Mouse (Mus musculus) heart, adult 2 months (tissue): ENCODE data around the gene Cdk2ap2. TPM values are rescaled to one million over a fixed set of nuclear protein-coding genes. Genes with fewer than 3 reads are reported as not detected.

ENCODE experiments used
- DNase-seq, 2 experiments: peaks; one replicate each; pipeline ENCODE4 v3.0.0; 2021
- H3K27ac ChIP-seq: fragments of 200-600 bp; 2 replicates; pipeline ENCODE4 v1.8.1; 2022
- H3K27me3 ChIP-seq: fragments of 200-500 bp; 2 replicates; pipeline ENCODE4 v1.6.1; 2012; ENCODE audit warnings: mild to moderate bottlenecking, low read length, inconsistent platforms, mixed read lengths; ENCODE audit not compliant: control insufficient read depth, insufficient read depth
- H3K36me3 ChIP-seq: fragments of 200-500 bp; 2 replicates; pipeline ENCODE4 v1.6.1; 2012; ENCODE audit warnings: low read length, inconsistent platforms; ENCODE audit not compliant: control insufficient read depth, insufficient read depth
- H3K4me1 ChIP-seq: fragments of 200-500 bp; 2 replicates; pipeline ENCODE4 v1.6.1; 2011; ENCODE audit warnings: low read length; ENCODE audit not compliant: control insufficient read depth, insufficient read depth
- H3K4me3 ChIP-seq: fragments of 200-600 bp; 2 replicates; pipeline ENCODE4 v1.8.1; 2022
- H3K79me2 ChIP-seq: fragments of 200-500 bp; replicated peaks from 2 replicates; pipeline ENCODE4 v1.6.1; 2012; ENCODE audit warnings: mild to moderate bottlenecking, inconsistent platforms, low read length, moderate library complexity, mixed read lengths; ENCODE audit not compliant: control insufficient read depth, insufficient read depth
- H3K9ac ChIP-seq: fragments of 200-500 bp; 2 replicates; pipeline ENCODE4 v1.6.1; 2012; ENCODE audit warnings: low read depth, mild to moderate bottlenecking, control low read depth, inconsistent platforms, low read length, mixed read lengths
- CTCF ChIP-seq: fragments of 200-600 bp; IDR thresholded peaks from 2 replicates; pipeline ENCODE4 v1.8.1; 2022; ENCODE audit warnings: antibody characterized with exemption, mild to moderate bottlenecking, moderate library complexity
- EP300 ChIP-seq: fragments of 200-500 bp; IDR thresholded peaks from 2 replicates; pipeline ENCODE4 v1.6.1; 2011; ENCODE audit warnings: low read depth, low read length, control low read depth; ENCODE audit not compliant: insufficient read depth
- POLR2A ChIP-seq: fragments of 200-500 bp; IDR thresholded peaks from 2 replicates; pipeline ENCODE4 v1.6.1; 2011; ENCODE audit warnings: mild to moderate bottlenecking, low read depth, low read length, control low read depth; ENCODE audit not compliant: insufficient read depth
- WGBS: fragments of 180-500 bp; shearing (Covaris S2); methylation state at CpG from one replicate; pipeline ENCODE4 v1.1.7; 2018; 5-methylcytosine and 5-hydroxymethylcytosine counted together
- intact Hi-C: fragments of 180-260 bp; cut with DNase I; formaldehyde crosslinking; loops from one replicate; pipeline ENCODE4 v1.15.1; 2025
- polyA plus RNA-seq: library from polyadenylated mRNA; depleted of rRNA; stranded (reverse); fragments of >200 nt; gene quantifications from 2 replicates; pipeline ENCODE4 v1.2.3, GENCODE M21; 2012
- total RNA-seq, 2 experiments: library from RNA; stranded (reverse); gene quantifications; 2 replicates each; pipeline ENCODE4 v1.2.3; 2021

Gene Cdk2ap2
- total and polyA plus RNA-seq, 3 experiments, result 39.9 to 85.3 (median 43.2) TPM

DNA sequence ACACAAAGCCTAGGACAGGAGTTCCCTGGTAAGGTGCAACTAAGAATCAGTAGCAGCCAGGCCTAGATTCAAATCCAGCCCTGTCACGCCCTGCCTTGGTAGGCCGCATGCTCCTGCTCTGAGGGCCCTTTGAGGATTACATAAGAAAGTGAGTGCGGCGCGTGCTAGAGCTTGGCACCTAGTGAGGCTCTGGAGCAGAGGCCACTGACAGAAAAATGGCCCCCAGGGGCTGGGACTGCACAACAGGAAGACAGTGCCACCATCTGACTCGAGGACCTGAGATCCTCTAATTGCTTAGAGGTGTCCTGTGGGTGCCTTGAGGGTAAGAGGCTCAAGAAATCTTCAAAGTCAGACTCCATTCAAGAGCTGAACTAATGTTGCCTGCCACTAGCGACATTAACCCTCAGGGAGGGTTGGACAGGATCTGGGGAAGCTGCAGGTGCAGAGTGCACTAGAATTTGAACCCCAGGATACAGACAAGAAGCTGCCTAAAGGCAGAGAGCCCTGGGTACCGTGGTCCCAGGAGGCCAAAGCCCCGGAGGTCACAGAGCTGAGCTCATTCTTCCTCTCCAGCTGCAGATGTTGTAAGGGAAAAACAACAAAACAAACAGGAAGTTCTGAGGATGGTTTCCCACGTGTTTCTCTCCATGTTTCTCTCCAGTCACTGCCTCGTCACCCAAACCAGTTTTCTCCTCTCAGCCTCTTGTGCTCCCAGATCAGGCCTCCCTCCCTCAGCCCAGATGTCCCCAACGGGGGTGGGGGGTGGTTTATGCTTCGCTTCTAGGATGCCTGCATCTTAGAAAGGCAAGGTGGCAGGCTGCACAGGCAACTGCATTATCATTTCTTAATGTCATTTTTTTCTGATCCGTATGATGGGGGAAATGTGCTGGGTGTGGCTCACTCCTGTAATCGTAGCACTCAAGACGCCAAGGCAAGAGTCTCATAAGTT, 47.8 kb downstream of the Cdk2ap2 start:
- H3K9ac ChIP-seq, result no peak overlapping the region
- H3K4me3 ChIP-seq, result no peak overlapping the region
- DNase-seq, result peak in 1 of 2 experiments; percentile 63
- peaks cover 7% of the 10 kb centered on the region for H3K4me1 ChIP-seq
- H3K27ac ChIP-seq, result peak overlapping the region; percentile 68
- H3K79me2 ChIP-seq, result no peaks in the 10 kb centered on the region
- H3K36me3 ChIP-seq, result no peaks in the 10 kb centered on the region
- intact Hi-C loops, result no loop called here
- WGBS, result 55% methylated on average over 16 of the region's 16 CpGs
- H3K27me3 ChIP-seq, result no peaks in the 10 kb centered on the region
- no peak for TF ChIP-seq POLR2A
- no peak for TF ChIP-seq CTCF
- no peak for TF ChIP-seq EP300

DNA sequence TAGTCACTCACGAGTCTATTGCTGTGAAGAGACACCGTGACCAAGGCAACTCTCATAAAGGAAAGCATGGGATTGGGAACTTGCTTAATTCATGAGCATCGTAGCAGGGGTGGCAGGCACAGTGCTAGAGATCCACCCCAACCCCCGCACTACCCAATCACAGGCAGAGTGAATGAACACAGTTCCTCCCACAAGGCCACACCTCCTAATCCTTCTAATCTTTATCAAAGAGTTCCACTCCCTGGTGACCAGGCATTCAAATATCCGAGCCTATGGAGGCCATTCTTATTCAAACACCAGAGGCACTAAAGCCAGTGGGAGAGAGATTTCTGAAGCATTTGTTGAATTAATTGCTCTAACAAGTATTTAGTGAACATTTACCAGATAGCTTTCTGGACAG, 49.0 kb downstream of the Cdk2ap2 start:
- intact Hi-C loops, result no loop called here
- no peaks in the 10 kb centered on the region for H3K79me2 ChIP-seq
- TF ChIP-seq CTCF (no peak), POLR2A (no peak), EP300 (no peak)
- no peaks in the 10 kb centered on the region for H3K36me3 ChIP-seq
- no peak for DNase-seq
- WGBS, result 92% methylated on average over 5 of the region's 5 CpGs
- H3K27me3 ChIP-seq, result no peaks in the 10 kb centered on the region
- no peak overlapping the region for H3K9ac ChIP-seq
- H3K4me3 ChIP-seq, result no peak overlapping the region
- H3K4me1 ChIP-seq, result peaks cover 8% of the 10 kb centered on the region
- H3K27ac ChIP-seq, result peak overlapping the region; percentile 68; the same call in 1 of the 2 replicates

DNA sequence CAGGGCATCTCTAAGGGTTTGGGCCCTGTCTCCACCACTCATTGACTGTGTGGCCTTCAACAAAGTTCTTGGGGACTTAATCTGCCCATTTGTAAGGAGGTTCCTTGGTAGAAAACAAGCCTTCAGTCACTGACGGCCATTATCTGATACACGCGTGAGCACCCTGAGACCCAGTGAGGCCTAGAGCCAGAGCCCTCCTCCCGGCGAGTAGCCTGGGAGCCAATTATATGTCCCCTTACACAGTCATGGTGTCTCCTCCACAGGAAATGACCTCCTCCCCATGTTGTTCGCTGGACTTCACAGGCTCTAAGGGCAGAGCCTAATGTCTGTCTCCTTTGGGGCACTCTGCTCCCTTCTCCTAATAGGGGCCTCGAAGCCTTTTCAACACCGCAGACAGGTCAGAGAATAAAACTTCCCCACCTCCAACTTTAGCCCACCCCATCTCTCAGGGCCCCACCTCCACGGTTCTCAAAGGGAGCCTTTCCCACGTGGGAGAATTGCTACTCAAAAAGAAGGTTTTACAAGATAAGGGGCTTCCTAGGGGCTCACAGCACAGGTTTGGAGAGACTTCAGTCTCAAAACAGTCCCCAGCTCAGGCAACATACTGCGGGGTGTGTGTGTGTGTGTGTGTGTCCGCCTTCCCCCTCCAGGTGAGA, 49.5 kb downstream of the Cdk2ap2 start:
- intact Hi-C loops, result no loop called here

DNA sequence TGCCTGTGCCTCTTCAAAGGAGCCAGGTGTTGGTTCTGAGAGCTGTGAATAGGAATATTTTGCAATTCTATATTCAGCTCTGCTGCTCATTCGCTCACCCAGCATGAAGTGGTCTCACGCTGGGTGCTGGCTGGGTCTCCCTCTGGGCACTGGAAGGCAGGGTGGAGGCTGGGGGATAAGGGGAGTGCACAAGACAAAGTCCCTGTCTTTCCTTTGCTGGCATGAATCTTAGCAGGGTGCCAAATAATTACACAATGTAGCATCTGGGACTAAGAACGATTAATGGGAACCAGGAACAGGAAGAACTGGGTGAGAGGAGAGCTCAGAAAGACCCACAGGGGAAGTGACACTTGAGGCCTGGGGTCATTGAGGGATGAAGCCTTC, 50.0 kb downstream of the Cdk2ap2 start:
- TF ChIP-seq CTCF, result no peak
- no peak for TF ChIP-seq EP300
- TF ChIP-seq POLR2A, result no peak
- H3K36me3 ChIP-seq, result no peaks in the 10 kb centered on the region
- intact Hi-C loops, result no loop called here
- peaks cover 8% of the 10 kb centered on the region for H3K4me1 ChIP-seq
- H3K9ac ChIP-seq, result no peak overlapping the region
- no peak for DNase-seq
- no peaks in the 10 kb centered on the region for H3K79me2 ChIP-seq
- no peaks in the 10 kb centered on the region for H3K27me3 ChIP-seq
- H3K4me3 ChIP-seq, result no peak overlapping the region
- WGBS, result 60% methylated on average over 3 of the region's 3 CpGs
- peak overlapping the region; percentile 97; the same call in 1 of the 2 replicates for H3K27ac ChIP-seq

More for the DNA sequence above, 49.5 kb downstream of the Cdk2ap2 start:
- Histone ChIP-seq H3K27me3 (no peaks in the 10 kb centered on the region), H3K4me1 (peaks cover 8% of the 10 kb centered on the region), H3K79me2 (no peaks in the 10 kb centered on the region), H3K9ac (no peak overlapping the region), H3K27ac (peak overlapping the region; percentile 1; the same call in 1 of the 2 replicates), H3K4me3 (no peak overlapping the region), H3K36me3 (no peaks in the 10 kb centered on the region)
- no peak for DNase-seq
- TF ChIP-seq CTCF, result no peak
- TF ChIP-seq EP300, result no peak
- TF ChIP-seq POLR2A, result no peak
- WGBS, result 66% methylated on average over 12 of the region's 12 CpGs

DNA sequence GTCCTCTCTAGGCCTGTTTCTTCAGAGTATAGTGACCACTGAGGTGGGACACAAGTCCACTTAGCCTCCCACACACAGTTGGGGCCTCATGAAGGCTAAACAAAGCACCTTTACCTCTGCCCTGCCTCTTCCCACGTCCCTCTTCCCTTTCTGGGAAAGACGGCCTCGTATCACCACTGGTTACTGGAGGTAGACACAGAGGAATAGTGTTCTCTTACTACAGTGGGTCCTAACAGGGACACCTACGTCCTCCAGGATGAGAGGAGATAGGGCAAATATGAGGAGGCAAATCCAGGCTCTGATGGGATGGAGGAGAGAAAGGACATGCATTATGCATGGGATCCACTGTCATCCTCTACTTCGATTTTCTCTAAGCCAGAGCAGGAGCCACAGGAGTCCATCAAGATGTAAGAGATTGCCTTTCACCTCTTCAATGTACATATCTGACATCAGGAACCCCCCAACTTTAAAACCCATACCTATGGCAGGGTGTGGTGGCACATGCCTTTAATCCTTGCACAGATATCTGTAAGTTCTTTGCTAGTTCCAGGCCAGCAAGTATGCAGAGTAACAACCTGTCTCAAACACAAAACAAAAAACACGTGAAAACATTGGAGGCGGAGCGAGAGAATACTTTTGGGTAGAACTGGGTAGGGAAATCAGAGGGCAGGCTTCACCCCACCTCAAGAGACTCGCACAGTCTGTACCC, 51.0 kb downstream of the Cdk2ap2 start:
- peaks cover 9% of the 10 kb centered on the region for H3K4me1 ChIP-seq
- TF ChIP-seq CTCF (no peak), EP300 (no peak), POLR2A (peak; percentile 83; the same call in 1 of the 2 replicates)
- intact Hi-C loops, result loop anchor here (2.0 kb wide), 1 partner anchor 15 kb away; the partner anchor contains the start of gene Rps6kb2
- H3K4me3 ChIP-seq, result peak overlapping the region; percentile 75
- H3K9ac ChIP-seq, result peak overlapping the region; percentile 37
- no peaks in the 10 kb centered on the region for H3K79me2 ChIP-seq
- H3K27me3 ChIP-seq, result no peaks in the 10 kb centered on the region
- peak overlapping the region; percentile 97 for H3K27ac ChIP-seq
- no peaks in the 10 kb centered on the region for H3K36me3 ChIP-seq
- 42% methylated on average over 9 of the region's 9 CpGs for WGBS
- no peak for DNase-seq
